Mouse (Mus musculus): ENCODE measurements at regions not wholly inside any gene's neighbourhood (a gene's known extent, or its start where the extent isn't known, plus 50 kb on each side); places are given as distances from the start of the nearest gene placed in this dataset.
"Not testable (repeated sequence)": the region's sequence is repeated elsewhere in the genome, so short reads cannot be mapped to it uniquely, and the experiment has no call there.

GRCm38 (mm10) chr1:8097046-8097445 lies 3289.4 kb downstream of the Gm37988 start:
- no peak for DNase-seq (ENCODE audit: low read depth, low spot score)

GRCm38 (mm10) chr1:8123021-8123420 lies 3290.9 kb upstream of the A830018L16Rik start:
- not testable (repeated sequence) for DNase-seq (ENCODE audit: low read depth, low spot score)

GRCm38 (mm10) chr1:8134434-8135433 lies 3279.2 kb upstream of the A830018L16Rik start:
- peak; percentile 57 for DNase-seq (ENCODE audit: low read depth, low spot score)

GRCm38 (mm10) chr1:8142583-8142982 lies 3271.3 kb upstream of the A830018L16Rik start:
- DNase-seq (ENCODE audit: low read depth, low spot score) = no peak

GRCm38 (mm10) chr1:8173196-8173595 lies 3240.7 kb upstream of the A830018L16Rik start:
- DNase-seq (ENCODE audit: low read depth, low spot score) = no peak
